Mouse (Mus musculus) v-Abl transformed pro-B cells (cell line): ENCODE measurements around the gene Srd5a1.

Experiments
- in situ Hi-C, 2 experiments: fragments of 400-800 bp; cut with MboI; formaldehyde crosslinking; loops; one replicate each; pipeline ENCODE4 v1.15.1; 2025; ENCODE audit not compliant: unreplicated experiment in 2 of 2

The Srd5a1 gene

GRCm38 (mm10) chr13:69549980-69550379 lies 61.3 kb downstream of the Srd5a1 start:
- in situ Hi-C loops, result loop anchor here (5.0 to 25.0 kb wide), 7 partner anchors 38 to 1037 kb away; no protein-coding TSS in a partner anchor

GRCm38 (mm10) chr13:69547488-69548180 lies 63.6 kb downstream of the Srd5a1 start:
- in situ Hi-C loops, result loop anchor here in 1 of 2 experiments (5.0 kb wide), 1 partner anchor 35 kb away; no protein-coding TSS in a partner anchor

- in situ Hi-C loops, result loop anchor here in 1 of 2 experiments (5.0 kb wide), 1 partner anchor 33 kb away; no protein-coding TSS in a partner anchor
Measured at GRCm38 (mm10) chr13:69545019-69545418, 66.2 kb downstream of the Srd5a1 start.

GRCm38 (mm10) chr13:69543595-69543994 lies 67.6 kb downstream of the Srd5a1 start:
- in situ Hi-C loops, result no loop called here

- in situ Hi-C loops, result no loop called here
Measured at GRCm38 (mm10) chr13:69542571-69543352, 68.5 kb downstream of the Srd5a1 start.

DNA sequence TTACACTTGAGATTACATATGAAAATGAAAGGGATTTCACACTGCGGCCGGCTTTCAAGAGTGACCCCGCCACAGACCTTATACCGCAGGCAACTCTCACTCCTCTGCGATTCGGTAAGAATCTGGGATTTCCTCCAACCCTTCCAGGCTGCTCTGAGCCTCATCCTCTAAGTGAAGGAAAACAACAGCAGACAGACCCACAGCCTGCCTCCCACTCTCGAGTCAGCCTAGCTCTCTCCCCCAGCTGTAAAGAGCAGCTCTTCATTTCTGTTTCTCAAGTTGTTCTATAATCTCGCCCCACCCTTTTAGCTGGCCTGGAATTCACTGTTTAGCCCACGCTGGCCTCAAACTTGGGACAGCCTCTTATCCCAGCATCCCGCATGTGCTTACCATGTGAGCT lies 69.5 kb downstream of the Srd5a1 start:
- in situ Hi-C loops, result no loop called here

DNA sequence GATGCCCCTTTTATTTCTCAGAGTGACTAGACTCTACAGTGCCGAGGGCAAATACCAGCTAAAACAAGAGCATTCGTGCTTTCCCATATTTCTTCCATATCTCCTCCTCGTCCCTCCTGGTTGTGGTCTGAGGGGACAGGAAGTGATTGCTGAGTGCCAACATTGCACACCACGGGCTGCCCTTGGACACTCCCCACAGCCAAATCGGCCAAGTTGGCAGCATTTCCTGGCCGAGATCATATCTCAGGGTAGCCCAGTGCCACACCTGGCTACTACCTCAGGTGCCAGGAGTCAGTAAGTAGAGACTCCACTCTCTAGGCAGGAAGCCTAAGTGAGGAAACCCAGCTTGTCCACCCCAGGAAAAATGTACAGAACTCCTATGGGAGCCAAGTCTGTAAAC lies 70.0 kb downstream of the Srd5a1 start:
- in situ Hi-C loops, result no loop called here

GRCm38 (mm10) chr13:69538327-69538726 lies 72.9 kb downstream of the Srd5a1 start:
- in situ Hi-C loops, result loop anchor here (5.0 to 10.0 kb wide), 3 partner anchors 74 to 954 kb away; partner anchors contain the start of genes Srd5a1 (in 2 of the 2), Fastkd3 (in 1 of the 2) and Mtrr (in 1 of the 2)

- in situ Hi-C loops, result loop anchor here (5.0 to 10.0 kb wide), 3 partner anchors 75 to 953 kb away; partner anchors contain the start of genes Srd5a1 (in 2 of the 2), Fastkd3 (in 1 of the 2) and Mtrr (in 1 of the 2)
Measured at GRCm38 (mm10) chr13:69537366-69537765, 73.9 kb downstream of the Srd5a1 start.

DNA sequence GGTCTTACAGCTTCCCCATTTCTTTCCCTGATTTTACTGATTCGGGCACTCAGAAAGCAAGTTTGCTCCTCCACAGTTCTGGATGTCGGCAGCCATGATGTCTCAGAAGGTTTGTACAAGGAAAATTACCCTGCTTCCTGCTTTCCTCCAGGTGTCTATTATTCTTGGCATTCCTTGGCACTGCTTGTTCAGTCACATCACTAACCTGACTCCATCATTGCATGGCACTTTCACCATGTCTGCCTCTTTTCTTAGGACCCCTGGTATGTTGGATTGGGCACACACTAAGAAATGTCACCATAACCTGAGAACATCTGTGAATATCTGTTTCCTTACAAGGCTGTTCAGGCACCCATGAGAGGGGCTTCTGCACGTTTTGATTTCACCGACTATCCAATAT lies 75.2 kb downstream of the Srd5a1 start:
- in situ Hi-C loops, result loop anchor here (5.0 to 10.0 kb wide), 3 partner anchors 76 to 951 kb away; partner anchors contain the start of genes Srd5a1 (in 2 of the 2), Fastkd3 (in 1 of the 2) and Mtrr (in 1 of the 2)

GRCm38 (mm10) chr13:69534654-69535551 lies 76.3 kb downstream of the Srd5a1 start:
- in situ Hi-C loops, result loop anchor here (5.0 to 10.0 kb wide), 3 partner anchors 77 to 950 kb away; partner anchors contain the start of genes Srd5a1 (in 2 of the 2), Fastkd3 (in 1 of the 2) and Mtrr (in 1 of the 2)

GRCm38 (mm10) chr13:69534334-69534653 lies 76.9 kb downstream of the Srd5a1 start, which contains the start of gene Tent4a:
Gene Tent4a, minus strand, starts transcription at chr13:69534617.
- in situ Hi-C loops, result loop anchor here in 1 of 2 experiments (10.0 kb wide), 2 partner anchors 281 to 949 kb away; partner anchors contain the start of genes Fastkd3 and Mtrr

DNA sequence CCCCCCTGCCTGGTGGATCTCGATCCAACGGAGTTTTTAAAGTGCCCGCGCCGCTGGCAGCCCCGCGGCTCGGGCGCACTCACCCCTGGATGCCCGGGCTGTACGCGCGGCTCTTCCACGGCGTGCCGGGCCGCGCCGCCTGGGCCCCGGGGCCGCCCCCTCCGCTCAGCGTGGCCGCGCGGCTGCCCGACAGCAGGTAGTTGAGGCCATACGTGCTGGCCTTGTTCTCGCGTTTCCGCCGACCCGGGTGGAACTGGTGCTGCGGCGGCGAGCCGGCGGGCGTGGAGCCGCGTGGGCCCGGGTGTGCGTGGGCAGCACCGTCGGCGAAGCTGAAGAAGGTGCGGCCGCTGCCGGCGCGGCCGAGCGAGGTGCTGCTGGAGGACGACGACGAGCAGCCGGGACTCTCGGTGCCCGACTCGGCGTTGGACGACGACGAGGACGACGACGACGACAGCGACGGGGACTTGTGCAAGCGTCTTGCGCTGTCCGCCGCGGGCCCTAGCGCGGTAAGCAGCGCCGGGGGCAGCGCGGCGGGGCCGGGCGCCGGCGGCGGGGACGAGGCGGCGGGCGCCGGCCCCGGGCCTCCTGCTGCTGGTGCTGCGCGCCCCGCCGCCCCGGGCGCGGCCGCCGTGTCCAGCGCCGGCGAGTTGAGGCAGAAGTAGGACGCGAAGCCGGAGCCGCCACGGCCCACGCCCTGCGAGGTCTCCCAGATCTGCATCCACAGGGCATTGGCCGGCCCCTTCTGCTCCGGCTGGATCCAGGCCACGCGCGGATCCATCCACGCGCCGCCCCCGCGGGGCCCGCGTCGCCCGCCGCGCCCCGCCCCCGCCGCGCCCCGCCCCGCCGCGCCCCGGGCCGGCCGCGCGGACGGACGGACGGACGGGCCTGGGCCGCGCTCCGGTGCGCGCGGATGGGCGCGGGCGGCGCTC lies 77.6 kb downstream of the Srd5a1 start, which contains the start of gene Nsun2:
TSS of gene Nsun2 (plus strand) at position 342 of the 929 bp plus-strand sequence.
- in situ Hi-C loops, result loop anchor here in 1 of 2 experiments (10.0 kb wide), 2 partner anchors 281 to 949 kb away; partner anchors contain the start of genes Fastkd3 and Mtrr

- in situ Hi-C loops, result loop anchor here in 1 of 2 experiments (10.0 kb wide), 2 partner anchors 282 to 948 kb away; partner anchors contain the start of genes Fastkd3 and Mtrr
Measured at GRCm38 (mm10) chr13:69532893-69533404, 78.3 kb downstream of the Srd5a1 start.

DNA sequence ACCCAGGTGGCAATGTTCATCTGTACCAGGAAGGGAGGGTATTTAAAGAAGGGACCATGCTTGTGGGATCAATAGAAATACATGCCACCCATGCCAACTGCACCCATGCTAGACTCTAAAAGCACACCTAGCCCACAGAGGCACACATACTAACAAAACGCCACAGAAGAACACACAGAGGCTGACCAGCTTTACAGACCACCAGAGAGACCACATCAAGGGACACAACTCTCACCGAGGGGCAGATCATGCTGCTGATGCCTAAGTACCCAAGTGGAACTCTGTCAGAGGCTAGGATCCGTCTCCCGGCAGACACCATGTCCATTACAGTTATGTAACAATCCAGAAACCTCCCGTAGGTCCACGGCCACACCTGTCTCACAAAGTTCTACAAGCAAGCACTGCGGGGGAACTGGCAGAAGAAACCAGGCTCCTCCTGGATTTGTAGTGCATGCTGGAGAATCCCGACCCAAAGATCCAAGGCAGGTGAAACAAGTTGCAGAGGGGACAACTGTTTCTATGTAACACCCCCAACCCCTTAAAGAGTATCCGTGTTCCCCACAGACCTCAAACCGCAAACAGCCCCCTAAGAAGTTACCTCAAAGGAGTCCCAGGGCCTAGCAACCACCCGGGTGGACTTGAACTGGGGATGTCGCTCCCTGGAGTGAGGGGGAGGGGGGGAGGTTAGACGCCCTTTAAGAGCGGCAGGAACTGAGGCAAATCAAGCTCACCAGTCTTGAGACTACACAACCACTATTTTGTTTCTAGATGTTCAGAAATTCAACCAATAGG lies 78.9 kb downstream of the Srd5a1 start:
- in situ Hi-C loops, result loop anchor here in 1 of 2 experiments (10.0 kb wide), 2 partner anchors 283 to 947 kb away; partner anchors contain the start of genes Fastkd3 and Mtrr

GRCm38 (mm10) chr13:69531431-69531830 lies 79.8 kb downstream of the Srd5a1 start:
- in situ Hi-C loops, result loop anchor here in 1 of 2 experiments (10.0 kb wide), 2 partner anchors 283 to 947 kb away; partner anchors contain the start of genes Fastkd3 and Mtrr

- in situ Hi-C loops, result loop anchor here in 1 of 2 experiments (10.0 kb wide), 2 partner anchors 284 to 946 kb away; partner anchors contain the start of genes Fastkd3 and Mtrr
Measured at GRCm38 (mm10) chr13:69530951-69531350, 80.3 kb downstream of the Srd5a1 start.
